Mouse (Mus musculus) left cerebral cortex, adult 8-10 months (tissue): ENCODE data around the gene Adamts12. TPM values are rescaled to one million over a fixed set of nuclear protein-coding genes. Genes with fewer than 3 reads are reported as not detected.

Experiments used
- DNase-seq, 2 experiments: peaks; one replicate each; pipeline ENCODE4 v3.0.0; 2022; ENCODE audit warnings: low spot score in 2 of 2
- total RNA-seq, 4 experiments: library from RNA; stranded (reverse); gene quantifications; 2 replicates each; pipeline ENCODE4 v1.2.4; 2022

Adamts12 gene
- total RNA-seq, 4 experiments from 2014 or later: 0.23 to 0.39 (median 0.25) TPM

DNA sequence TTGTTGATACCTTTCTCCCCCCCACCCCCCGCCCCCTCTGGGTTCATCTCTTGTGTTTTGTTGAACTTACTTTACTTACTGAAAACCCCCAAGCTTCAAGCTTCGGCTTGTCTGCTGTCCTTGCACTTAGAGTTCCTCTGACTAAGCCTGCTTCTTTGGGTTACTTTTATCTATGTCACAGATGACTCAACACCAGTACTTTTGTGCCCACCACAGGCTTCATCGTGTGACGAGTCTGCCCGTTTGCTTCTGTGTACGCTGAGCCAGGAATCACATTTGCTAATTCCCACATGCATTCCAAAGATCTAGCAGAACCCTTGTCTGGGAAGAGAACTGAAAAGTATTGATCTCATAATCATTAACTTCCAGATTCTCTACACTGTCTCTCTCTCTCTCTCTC is 94.8 kb downstream of the Adamts12 start:
- no peak for DNase-seq

DNA sequence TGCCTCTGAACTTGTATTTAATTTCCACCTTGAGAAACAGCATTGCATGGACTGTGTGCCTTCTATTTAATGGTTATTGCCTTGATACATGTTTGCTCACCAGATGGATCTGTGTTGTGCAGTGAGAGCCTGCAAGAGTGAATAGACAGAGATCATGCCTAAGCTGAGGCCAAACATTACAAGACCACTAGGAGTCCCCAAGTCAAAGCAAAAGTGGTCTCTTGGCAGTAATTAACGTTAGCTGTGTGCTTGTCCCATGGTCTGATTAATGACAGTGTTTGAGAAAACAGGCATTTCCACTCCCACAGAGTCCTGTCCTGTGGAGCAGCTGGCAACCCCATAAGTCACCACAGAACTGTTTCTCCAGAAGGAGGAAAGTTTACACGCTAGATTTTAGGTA is 96.2 kb downstream of the Adamts12 start:
- DNase-seq: no peak

DNA sequence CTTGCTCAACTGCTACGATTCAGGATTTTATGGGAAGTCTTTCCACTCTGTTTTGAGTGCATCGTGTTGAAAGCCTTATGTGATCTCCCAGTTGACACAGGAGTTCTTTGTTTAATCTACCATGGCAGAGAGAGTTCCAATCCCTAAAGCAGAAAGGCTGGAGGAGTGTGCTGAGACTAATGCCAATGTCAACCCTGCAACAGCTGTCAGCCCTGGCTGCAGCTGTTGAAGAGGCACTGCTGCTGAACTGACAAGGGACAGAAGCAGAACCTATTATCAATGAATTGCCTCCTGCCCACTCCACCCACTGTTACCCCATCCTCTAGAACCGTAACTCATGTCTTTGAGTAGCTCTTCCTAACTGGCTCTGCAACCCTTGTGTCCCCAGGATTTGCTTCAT is 101.3 kb downstream of the Adamts12 start:
- no peak for DNase-seq

DNA sequence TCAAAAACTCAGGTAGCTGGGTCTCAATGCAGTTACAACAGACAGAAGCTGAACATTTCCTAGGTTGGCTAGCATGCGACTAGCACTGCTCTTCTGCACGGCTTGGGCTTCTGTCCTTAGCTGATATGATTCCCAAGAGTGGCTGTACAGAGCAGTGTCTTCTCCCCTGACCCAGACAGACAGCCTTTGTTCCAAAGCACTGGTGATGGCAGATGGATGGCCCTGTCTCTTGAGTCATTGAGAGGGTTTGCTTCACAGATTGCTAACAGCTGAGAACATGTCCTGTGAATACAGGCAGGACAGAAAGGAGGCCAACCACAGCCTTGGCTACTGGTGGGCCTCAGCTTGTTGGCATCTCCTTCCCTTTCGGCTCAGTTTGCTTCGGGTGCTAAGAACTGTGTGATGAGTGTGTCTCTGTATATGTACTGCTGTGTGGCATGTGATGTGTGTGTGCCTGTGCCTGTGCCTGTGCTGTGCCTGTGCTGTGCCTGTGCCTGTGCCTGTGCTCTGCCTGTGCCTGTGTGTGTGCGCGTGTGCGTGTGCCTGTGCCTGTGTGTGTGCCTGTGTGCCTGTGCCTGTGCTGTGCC is 109.4 kb downstream of the Adamts12 start:
- DNase-seq: no peak

DNA sequence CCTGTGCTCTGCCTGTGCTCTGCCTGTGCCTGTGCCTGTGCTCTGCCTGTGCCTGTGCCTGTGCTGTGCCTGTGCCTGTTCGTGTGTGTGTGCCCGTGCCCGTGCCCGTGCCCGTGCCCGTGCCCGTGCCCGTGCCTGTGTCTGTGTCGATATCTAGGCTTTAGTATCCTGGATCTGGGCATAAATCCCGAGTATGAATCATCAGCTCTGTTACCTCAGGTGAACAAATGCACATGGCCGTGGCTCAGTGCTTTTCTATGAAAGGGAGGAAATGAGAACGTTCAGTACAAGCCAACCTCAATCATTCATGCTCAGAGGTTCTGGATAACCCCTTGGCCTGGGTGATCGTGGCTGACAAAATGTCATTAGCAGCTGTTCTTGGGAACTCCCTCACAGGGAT is 110.3 kb downstream of the Adamts12 start:
- DNase-seq: no peak

DNA sequence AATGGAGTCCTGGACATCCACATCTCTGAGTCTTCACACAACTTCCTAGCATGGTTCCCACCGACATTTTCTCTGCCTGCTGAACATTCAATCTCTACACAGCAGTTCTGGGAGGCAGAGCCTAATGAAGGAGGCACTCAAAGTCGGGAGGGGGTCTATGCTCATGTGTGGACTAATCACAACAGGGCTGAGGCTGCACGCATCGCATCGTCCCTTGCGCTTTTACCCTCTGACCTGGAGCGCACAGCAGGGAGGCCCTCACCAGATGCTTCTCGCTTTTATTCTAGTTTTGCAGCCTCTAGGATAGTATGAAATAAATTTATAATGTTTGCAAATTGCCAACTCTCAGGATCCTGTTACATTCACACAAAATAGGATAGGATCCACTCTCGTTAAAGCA is 112.9 kb downstream of the Adamts12 start:
- no peak for DNase-seq

DNA sequence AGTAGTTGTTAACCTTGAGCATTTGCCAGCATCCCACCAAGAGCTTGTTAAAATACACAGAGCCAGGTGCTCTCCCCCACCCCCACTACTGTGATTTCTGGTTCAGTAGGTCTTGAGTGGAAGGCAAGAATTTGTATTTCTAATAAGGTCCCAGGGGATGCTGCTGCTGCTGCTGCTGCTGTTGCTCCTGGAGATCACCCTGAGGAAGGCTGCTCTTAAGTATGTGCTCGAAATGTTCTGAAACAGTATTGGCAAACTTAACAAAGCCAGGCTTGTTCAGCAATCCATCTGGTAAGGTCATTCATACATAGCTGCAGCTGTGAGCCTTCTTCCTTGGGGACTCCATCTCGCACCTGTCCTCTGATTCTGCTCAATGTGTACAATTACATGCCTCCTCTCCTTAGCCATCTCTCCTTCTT is 115.2 kb downstream of the Adamts12 start:
- DNase-seq: no peak

DNA sequence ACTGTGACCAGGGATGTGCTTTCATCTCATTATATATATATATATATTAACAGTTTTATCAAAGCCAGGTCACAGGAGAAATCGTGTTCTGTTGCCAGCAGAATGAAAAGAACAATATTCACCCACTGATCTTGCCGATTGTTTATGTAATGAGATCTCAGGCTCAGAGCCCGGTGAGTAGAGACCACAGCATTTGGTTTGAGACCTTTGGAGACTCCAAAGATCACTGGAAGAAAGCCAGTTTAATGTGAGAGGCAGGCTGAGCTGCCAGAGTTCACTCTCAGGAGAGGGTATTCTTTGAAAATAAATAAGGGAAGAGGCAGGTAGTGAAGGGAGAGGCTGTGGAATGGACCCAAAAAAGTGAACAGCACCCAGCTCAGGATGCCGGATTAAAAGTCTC is 122.1 kb downstream of the Adamts12 start:
- DNase-seq: no peak

DNA sequence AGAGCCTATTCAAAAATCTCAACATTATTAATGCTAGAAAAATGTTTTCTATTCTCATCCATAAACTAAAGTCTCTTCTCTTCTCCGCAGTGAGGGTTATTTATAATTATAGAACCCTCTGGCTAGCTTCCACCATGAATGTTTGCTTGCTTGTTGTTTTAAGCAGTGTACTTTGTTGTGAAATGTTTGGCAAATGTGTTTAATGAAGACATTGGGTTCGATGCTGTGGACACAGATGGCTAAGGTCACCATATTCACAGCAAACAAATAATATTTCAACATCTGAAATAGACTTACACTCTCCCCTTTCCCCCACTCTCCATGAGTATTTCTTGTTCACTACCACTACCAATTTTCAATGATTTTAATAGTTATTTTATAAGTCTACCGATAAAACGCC is 125.9 kb downstream of the Adamts12 start:
- DNase-seq: no peak

DNA sequence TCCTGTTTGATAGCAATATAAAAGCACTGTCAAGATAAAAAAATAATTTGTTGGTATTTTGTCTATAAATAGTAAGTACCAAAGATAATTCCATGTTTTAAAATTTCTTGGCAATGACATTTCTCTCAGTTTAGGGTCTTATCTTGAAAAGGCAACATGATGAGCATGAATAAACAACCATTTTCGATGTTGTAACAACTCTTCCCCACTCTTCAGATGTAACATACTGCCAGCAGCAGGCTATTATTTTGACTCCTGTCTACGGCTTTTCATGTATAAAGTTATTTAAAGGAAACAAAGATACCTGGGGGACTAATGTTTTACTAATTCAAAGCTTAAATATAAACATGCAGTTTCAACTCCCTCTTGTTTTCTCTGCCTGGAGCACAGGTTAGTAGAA is 128.2 kb downstream of the Adamts12 start:
- DNase-seq: no peak

DNA sequence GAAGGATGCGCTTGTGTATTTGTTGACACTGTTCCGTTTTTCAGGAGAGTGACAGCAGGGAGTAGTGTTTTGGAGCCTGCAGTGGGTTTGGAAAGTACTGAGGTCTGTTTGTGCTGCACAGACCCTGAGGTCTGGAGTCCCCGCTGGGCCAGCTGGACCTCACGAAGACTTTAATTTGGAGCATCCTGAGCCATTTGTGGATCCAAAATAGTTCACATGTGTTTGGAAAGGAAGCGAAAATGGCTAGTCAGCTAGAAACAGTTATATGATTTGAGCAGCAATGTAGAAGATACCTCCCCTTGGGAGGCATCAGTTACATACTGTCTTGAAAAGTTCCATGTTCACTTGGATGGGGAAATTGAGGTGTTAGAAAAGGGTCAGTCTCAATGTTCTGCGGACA is 132.5 kb downstream of the Adamts12 start:
- no peak for DNase-seq

DNA sequence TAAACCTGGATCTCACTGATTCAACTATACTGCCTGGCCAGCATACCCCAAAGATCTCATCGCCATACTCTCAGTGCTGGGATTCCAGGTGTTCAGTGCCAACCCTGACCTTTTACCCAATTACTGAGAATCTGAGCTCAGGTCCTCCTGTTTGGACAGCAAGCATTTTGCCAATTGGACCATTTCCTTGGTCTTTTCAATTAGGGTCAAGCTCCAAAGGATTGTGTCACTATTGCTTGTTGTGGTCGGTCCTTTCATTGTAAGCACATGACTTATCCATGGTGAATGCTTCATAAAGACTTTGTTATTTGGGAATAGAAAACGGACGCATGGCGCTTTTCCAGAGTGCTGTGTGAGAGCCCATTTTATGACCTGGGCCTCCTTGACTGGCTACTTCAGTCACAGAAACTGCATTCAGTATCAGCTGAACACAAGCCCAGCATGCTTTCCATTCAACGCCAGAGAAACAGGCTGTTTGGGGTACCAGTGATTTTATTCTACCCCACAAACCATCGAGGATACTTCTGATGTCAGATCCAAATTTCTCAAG is 133.7 kb downstream of the Adamts12 start:
- no peak for DNase-seq

DNA sequence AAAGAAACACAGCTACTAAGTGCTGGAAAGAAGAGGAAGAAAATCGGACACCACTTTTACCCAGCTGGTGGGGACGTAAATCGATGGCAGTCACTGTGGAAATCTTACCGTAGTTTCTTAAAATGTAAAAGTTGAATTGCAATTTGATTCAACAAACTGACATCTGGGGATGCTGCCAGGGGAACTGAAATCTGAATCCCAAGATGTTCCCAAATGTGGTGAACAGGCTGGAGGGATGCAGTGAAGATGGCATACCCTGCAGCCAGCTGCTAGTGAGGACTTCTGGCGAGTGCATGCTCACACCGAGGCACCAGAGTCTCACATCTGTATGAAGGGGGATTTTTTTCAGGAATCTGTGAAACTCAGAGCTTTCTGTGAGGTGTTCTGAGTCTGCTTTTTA is 138.5 kb downstream of the Adamts12 start:
- no peak for DNase-seq

DNA sequence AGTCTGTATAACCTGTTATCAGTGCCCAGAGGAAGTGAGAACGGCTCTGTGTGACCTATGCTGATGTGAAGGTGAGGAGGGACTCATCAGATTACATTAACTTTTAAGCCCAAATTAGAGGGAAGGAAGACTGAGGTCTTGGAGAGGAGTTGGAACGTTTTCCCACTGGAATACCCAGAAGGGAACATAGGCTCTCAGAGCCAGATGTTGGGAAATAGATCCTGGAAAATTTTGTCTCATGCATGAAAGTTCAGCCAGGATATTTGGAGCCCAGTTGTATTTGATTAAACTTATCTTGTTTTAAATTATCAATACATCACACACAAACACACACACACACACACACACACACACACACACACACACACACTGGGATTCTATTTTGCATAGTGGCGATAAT is 140.3 kb downstream of the Adamts12 start:
- DNase-seq: no peak

DNA sequence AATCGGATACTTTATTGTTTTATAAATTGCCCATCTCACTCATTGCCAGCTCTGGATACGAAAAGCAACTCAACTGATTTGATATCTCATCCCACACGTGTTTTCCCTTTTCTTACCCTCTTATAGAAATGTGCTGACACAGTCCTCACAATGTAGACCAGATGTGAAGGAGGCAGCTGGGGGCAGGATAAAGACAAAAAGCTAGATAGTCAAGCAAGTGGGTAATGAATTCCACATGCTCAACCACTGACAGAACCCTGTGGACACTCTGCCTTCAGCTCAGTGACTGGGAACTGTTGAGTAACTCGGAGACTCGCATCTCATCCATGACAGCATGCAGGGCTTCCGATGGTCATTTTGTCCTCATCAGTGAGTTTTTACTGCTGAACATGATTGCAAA is 146.4 kb downstream of the Adamts12 start:
- DNase-seq: no peak

DNA sequence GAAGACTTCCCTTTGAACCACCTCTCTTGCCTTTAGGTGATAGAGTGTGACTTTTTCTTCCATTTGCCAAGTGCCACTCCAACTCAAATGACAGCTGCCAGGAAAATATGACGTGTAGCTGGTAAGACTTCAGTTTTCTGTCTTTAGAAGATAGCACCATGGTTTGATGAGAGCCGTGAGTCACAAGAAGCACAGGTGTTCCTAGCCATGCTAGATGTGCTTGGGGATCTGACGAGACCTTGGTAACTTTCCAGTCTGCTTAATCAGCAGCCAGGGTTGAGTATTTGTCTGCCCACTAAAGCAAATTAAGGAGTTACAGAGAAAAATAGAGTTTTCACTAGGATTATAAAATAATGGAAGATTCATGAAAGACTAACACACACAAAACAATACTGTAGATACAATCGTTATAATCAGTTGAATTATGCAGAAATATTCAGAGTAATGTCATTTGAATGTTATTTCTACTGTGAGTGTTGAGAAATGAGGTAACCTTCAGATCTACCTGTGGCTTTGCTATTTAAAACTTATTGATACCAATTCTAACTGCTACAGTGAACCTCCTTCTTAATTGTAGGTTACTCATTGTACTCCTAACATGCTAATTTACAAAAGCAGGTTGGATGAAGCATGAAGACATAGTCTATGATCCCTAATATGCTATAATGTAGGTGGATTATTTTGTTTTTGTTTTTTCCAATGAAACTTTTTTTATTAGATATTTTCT is 169.5 kb downstream of the Adamts12 start:
- no peak for DNase-seq

DNA sequence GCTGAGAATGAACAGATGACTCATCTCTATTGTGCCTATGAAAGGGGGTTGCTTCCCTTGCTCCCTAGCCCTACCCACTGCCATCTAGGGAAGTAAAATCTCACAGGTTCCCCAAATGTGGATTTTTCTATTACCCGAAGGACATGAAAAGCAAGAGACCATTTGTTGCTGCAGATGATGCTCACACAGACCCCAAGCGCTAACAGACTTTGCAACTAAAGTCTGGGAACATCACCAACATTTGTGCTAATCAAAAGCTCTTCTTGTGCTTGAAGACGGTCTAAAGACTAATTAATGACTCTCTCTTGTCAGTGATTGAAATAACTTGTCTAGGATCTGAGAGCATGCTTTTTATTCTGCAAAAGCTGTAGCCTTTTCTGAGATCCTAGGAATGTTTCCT is 175.8 kb downstream of the Adamts12 start:
- no peak for DNase-seq

DNA sequence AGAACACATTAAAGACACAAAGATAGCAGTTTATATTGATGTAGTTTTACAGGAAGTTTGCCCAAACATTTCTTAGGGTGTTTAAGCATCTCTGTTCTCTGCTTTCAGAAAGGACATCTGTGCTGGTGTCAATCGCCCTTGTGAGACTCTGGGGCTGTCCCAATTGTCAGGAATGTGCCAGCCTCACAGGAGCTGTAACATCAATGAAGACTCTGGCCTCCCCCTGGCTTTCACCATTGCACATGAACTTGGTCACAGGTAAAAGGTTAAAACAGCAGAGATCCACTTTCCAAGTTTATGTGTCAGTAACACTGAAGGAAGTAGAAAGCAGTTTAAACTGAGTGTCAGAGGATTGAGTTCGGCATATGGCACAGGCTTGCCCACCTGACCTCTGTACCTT is 176.7 kb downstream of the Adamts12 start:
- DNase-seq: no peak

DNA sequence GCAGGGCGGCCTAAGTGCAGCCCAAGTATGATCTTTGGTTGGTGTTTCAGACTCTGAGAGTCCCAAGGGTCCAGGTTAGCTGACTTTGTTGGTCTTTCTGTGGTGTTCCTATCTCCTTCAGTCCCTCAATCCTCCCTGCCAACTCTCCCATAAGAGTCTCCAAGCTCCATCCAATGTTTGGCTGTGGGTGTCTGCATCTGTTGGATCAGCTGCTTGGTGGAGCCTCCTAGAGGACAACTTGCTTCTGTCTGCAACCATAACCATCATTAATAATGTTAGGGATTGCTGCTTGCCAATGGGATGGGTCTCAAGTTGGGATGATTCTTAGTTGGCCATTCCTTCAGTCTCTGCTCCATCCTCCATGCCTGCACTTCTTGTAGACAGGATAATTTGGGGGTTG is 181.8 kb downstream of the Adamts12 start:
- DNase-seq: no peak

DNA sequence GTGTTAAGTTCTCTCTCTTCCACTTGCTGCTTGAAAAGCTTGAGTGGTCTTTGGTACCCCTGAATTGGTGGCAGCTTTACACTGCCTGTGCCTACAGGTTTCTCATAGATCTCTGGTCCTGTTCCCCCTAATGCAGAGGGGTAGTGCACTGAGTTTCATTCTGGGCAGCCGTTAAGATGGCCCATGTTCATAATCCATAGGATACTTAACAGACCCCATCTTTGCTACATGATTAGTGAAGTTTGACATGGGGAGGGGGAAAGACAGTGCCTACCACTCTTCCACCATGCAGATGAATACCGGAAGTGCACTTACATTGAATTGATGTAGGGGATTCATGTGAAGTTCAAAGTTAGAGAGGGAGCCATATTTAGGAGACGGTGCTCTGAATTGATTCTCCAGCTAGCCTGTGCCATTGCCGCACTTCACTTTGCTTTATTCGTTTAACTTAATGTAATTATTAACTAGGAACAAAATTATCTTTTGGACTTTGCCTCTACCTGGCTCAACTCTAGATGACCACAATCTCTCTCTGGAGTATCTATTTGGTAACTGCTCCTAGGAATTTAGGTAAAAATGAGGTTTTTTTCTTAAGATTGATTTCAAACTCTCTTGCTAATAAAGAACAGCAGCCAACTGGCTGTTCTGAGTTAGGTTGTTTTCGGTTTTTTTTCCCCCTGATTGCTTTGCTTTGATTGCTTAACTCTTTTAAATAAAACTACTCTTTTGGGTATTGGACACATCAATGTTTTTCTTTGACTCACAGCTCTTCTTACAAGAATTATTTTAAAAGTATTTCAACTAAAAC is 214.9 kb downstream of the Adamts12 start:
- no peak for DNase-seq

DNA sequence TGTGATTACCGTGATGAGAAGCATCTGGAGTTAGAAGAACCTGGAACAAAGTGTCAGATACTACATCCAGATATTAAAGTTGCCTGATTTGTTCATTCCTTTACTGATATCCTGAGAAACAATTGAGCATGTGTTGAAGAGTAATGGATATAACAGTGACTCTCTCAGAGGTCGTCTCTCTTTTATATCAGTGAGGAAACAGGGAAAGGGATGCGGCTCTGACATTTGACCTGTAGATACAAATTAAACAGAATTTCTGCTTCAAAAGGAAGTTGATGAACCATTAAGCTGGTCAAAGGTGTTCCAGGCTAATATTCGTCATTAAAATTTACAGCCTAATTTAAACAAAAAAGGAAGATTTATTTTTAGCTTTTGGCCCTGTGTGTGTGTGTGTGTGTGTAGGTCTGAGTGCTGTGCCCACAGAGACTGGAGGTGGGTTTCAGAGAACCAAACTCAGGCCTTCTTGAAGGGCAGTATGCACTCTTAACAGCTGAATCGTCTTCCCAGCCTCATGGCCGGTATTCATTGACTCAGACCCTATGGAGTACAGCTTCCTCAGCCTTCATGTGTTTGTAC is 216.2 kb downstream of the Adamts12 start:
- no peak for DNase-seq

DNA sequence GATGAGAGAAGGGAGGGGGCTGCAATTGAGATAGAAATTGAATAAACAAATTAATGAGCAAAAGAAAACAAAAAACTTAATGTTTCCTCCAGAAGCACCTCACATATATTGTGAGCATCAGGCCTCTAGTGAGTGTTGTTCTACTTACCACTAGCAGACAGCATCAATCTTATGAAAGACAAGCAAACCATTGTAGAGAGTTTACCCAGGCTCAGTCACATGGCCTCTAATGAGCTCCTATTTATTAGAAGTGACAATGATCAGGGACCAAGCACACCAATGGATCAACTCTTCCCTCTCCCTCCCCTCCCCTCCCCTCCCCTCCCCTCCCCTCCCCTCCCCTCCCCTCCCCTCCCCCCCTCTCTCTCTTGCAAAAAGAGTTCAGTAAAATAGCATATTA is 218.6 kb downstream of the Adamts12 start:
- no peak for DNase-seq
